ENCODE assay signal across 7 mouse cellular contexts in genomic region chr4:133600306-133600705, GRCm38 (mm10). TPM values are rescaled to one million over a fixed set of nuclear protein-coding genes. Genes with fewer than 3 reads are reported as not detected.
DNase-seq lines count a peak whose midpoint lies in the region; ATAC-seq and TF ChIP-seq lines count a peak whose summit lies in the region.

No protein-coding gene starts in this region.

- no peak for TF ChIP-seq POLR2A in lung, adult 2 months (IDR thresholded peaks at IDR 0.05; ENCODE audit: borderline replicate concordance, extremely low read depth, low read depth, low read length)
- no peak for TF ChIP-seq POLR2A in small intestine, adult 2 months (IDR thresholded peaks at IDR 0.05; ENCODE audit: low read depth, low read length)

- peak overlapping the region; percentile 59 for H3K4me3 ChIP-seq in lung, embryonic 16.5 days (ENCODE audit: low read length)
- no peak overlapping the region for H3K4me3 ChIP-seq in lung, adult 2 months (replicated peaks; ENCODE audit: extremely low read depth, low read depth, low read length)
- peak overlapping the region; percentile 45 for H3K4me3 ChIP-seq in forebrain, embryonic 11.5 days (ENCODE audit: low read depth, low read length)
- peak overlapping the region; percentile 67 for H3K4me3 ChIP-seq in limb, embryonic 10.5 days
- H3K4me3 ChIP-seq in small intestine, adult 2 months (ENCODE audit: low read depth, low read length) = peak overlapping the region; percentile 75

- H3K4me1 ChIP-seq in lung, embryonic 16.5 days (replicated peaks; ENCODE audit: control insufficient read depth, insufficient read depth, low read length) = peaks cover 10% of the 10 kb centered on the region
- peaks cover 6% of the 10 kb centered on the region for H3K4me1 ChIP-seq in lung, adult 2 months (ENCODE audit: control insufficient read depth, insufficient read depth, low read length)
- peaks cover 10% of the 10 kb centered on the region; the same call in 1 of the 2 replicates for H3K4me1 ChIP-seq in forebrain, embryonic 11.5 days (replicated peaks; ENCODE audit: control insufficient read depth, insufficient read depth, low read length)
- peaks cover 36% of the 10 kb centered on the region for H3K4me1 ChIP-seq in limb, embryonic 10.5 days
- H3K4me1 ChIP-seq in small intestine, adult 2 months (ENCODE audit: control insufficient read depth, insufficient read depth, insufficient read length, low read length) = no peaks in the 10 kb centered on the region; the same call in 1 of the 2 replicates

- 11% methylated on average over 9 of the region's 9 CpGs for WGBS in lung, embryonic 16.5 days
- WGBS in lung, adult 2 months = 12% methylated on average over 9 of the region's 9 CpGs
- 16% methylated on average over 9 of the region's 9 CpGs for WGBS in forebrain, embryonic 11.5 days
- 15% methylated on average over 9 of the region's 9 CpGs for WGBS in limb, embryonic 10.5 days
- WGBS in small intestine, adult 2 months = 7% methylated on average over 9 of the region's 9 CpGs

- H3K9me3 ChIP-seq in lung, embryonic 16.5 days (ENCODE audit: control insufficient read depth, low read length) = no peaks in the 10 kb centered on the region
- H3K9me3 ChIP-seq in forebrain, embryonic 11.5 days (ENCODE audit: control insufficient read depth, low read length) = no peaks in the 10 kb centered on the region
- no peaks in the 10 kb centered on the region for H3K9me3 ChIP-seq in limb, embryonic 10.5 days (replicated peaks)

- peak overlapping the region; percentile 65 for H3K9ac ChIP-seq in lung, embryonic 16.5 days (ENCODE audit: low read length)
- no peak overlapping the region; the same call in 1 of the 2 replicates for H3K9ac ChIP-seq in forebrain, embryonic 11.5 days (ENCODE audit: low read length)

- 0 out of 2 replicates have a peak overlapping the region, but pooled peaks have one; percentile 44 for H3K27ac ChIP-seq in lung, embryonic 16.5 days (ENCODE audit: low read length)
- H3K27ac ChIP-seq in forebrain, embryonic 11.5 days (ENCODE audit: low read depth, low read length) = no peak overlapping the region
- no peak overlapping the region for H3K27ac ChIP-seq in limb, embryonic 10.5 days
- peak overlapping the region; percentile 95 for H3K27ac ChIP-seq in small intestine, adult 2 months (ENCODE audit: insufficient read depth, low read depth, low read length)

- no peak for DNase-seq in lung, adult 2 months
- DNase-seq in forebrain, embryonic 11.5 days (ENCODE audit: low spot score) = no peak
- peak; percentile 47 for DNase-seq in limb, embryonic 10.5 days (ENCODE audit: low spot score)
- DNase-seq in adrenal gland, postnatal 36 days = no peak
- no peak for DNase-seq in cerebellum, adult 9-10 months

- no peak for ATAC-seq in lung, embryonic 16.5 days (ENCODE audit: low read depth)
- ATAC-seq in forebrain, embryonic 11.5 days (replicated peaks; ENCODE audit: low FRiP score) = no peak

- TF ChIP-seq CTCF in lung, adult 2 months (IDR thresholded peaks at IDR 0.05; ENCODE audit: insufficient read depth, low read length) = no peak
- TF ChIP-seq CTCF in small intestine, adult 2 months (IDR thresholded peaks at IDR 0.05; ENCODE audit: extremely low read depth, insufficient read length, insufficient replicate concordance, low read depth, low read length) = no peak

- H3K36me3 ChIP-seq in lung, embryonic 16.5 days (ENCODE audit: control insufficient read depth, insufficient read depth, low read length) = peaks cover 6% of the 10 kb centered on the region; the same call in 1 of the 2 replicates
- no peaks in the 10 kb centered on the region for H3K36me3 ChIP-seq in forebrain, embryonic 11.5 days (ENCODE audit: control insufficient read depth, insufficient read depth, low read length)
- H3K36me3 ChIP-seq in limb, embryonic 10.5 days = peaks cover 16% of the 10 kb centered on the region
- H3K36me3 ChIP-seq in small intestine, adult 2 months (ENCODE audit: control insufficient read depth, insufficient read depth, low read length) = peaks cover 11% of the 10 kb centered on the region; the same call in 1 of the 2 replicates

- peaks cover 13% of the 10 kb centered on the region for H3K27me3 ChIP-seq in lung, embryonic 16.5 days (ENCODE audit: control insufficient read depth, insufficient read depth, low read depth, low read length)
- peaks cover 38% of the 10 kb centered on the region for H3K27me3 ChIP-seq in forebrain, embryonic 11.5 days (ENCODE audit: control insufficient read depth, insufficient read depth, low read length)
- peaks cover 64% of the 10 kb centered on the region for H3K27me3 ChIP-seq in limb, embryonic 10.5 days (ENCODE audit: low read depth, poor library complexity, severe bottlenecking)
- H3K27me3 ChIP-seq in small intestine, adult 2 months (ENCODE audit: control insufficient read depth, insufficient read depth, low read length) = no peaks in the 10 kb centered on the region

- peak overlapping the region; percentile 82 for H3K4me2 ChIP-seq in lung, embryonic 16.5 days (ENCODE audit: low read depth, low read length)
- H3K4me2 ChIP-seq in forebrain, embryonic 11.5 days (ENCODE audit: low read depth, low read length, severe bottlenecking) = peak overlapping the region; percentile 81

RNA-seq across cellular contexts. Expression of gene Sfn, which starts 1.7 kb away (rescaled TPM):
- 21.6 and 29.3 TPM in 2 replicates for polyA plus RNA-seq in lung, embryonic 16.5 days (2015; fragmentation: Nextera tagmentation; extraction: Ambion mirVana)
- 13.0 and 107 TPM in 2 replicates for polyA plus RNA-seq in lung, adult 2 months (2012; rRNA removed)
- 11.6 and 15.7 TPM in 2 replicates for polyA plus RNA-seq in forebrain, embryonic 11.5 days (2014; fragmentation: Nextera tagmentation; extraction: Ambion mirVana)
- polyA plus RNA-seq in limb, embryonic 10.5 days (2016; fragmentation: Nextera tagmentation; extraction: Ambion mirVana) = 29.7 and 38.7 TPM in 2 replicates
- 175 and 423 TPM in 2 replicates for polyA plus RNA-seq in small intestine, adult 2 months (2012; rRNA removed)
- 1 to 10 TPM; 1.2 to 1.4 TPM for total RNA-seq in adrenal gland, postnatal 36 days (2021)

RNA-seq across cellular contexts. Expression of gene Gpn2, which starts 16.1 kb away (rescaled TPM):
- polyA plus RNA-seq in lung, embryonic 16.5 days (2015; fragmentation: Nextera tagmentation; extraction: Ambion mirVana) = 17.1 and 18.9 TPM in 2 replicates
- polyA plus RNA-seq in lung, adult 2 months (2012; rRNA removed) = 40.8 and 43.3 TPM in 2 replicates
- 28.6 and 31.8 TPM in 2 replicates for polyA plus RNA-seq in forebrain, embryonic 11.5 days (2014; fragmentation: Nextera tagmentation; extraction: Ambion mirVana)
- polyA plus RNA-seq in limb, embryonic 10.5 days (2016; fragmentation: Nextera tagmentation; extraction: Ambion mirVana) = 31.3 and 31.6 TPM in 2 replicates
- 40.7 and 77.8 TPM in 2 replicates for polyA plus RNA-seq in small intestine, adult 2 months (2012; rRNA removed)
- 10 to 100 TPM; 16.4 to 21.4 TPM for total RNA-seq in adrenal gland, postnatal 36 days (2021)

RNA-seq across cellular contexts. Expression of gene Gpatch3, which starts 25.8 kb away (rescaled TPM):
- 5.6 and 6.5 TPM in 2 replicates for polyA plus RNA-seq in lung, embryonic 16.5 days (2015; fragmentation: Nextera tagmentation; extraction: Ambion mirVana)
- polyA plus RNA-seq in lung, adult 2 months (2012; rRNA removed) = 5.0 and 5.2 TPM in 2 replicates
- polyA plus RNA-seq in forebrain, embryonic 11.5 days (2014; fragmentation: Nextera tagmentation; extraction: Ambion mirVana) = 9.2 and 9.3 TPM in 2 replicates
- polyA plus RNA-seq in limb, embryonic 10.5 days (2016; fragmentation: Nextera tagmentation; extraction: Ambion mirVana) = 12.9 and 14.0 TPM in 2 replicates
- 4.1 and 7.3 TPM in 2 replicates for polyA plus RNA-seq in small intestine, adult 2 months (2012; rRNA removed)
- total RNA-seq in adrenal gland, postnatal 36 days (2021) = 1 to 10 TPM; 4.8 to 5.7 TPM

RNA-seq across cellular contexts. Expression of gene Nr0b2, which starts 47.1 kb away (rescaled TPM):
- 0.57 and 0.62 TPM in 2 replicates for polyA plus RNA-seq in lung, embryonic 16.5 days (2015; fragmentation: Nextera tagmentation; extraction: Ambion mirVana)
- 0.36 and 0.54 TPM in 2 replicates for polyA plus RNA-seq in lung, adult 2 months (2012; rRNA removed)
- 0.16 TPM in 1 of 2 replicates, not detected in the other for polyA plus RNA-seq in forebrain, embryonic 11.5 days (2014; fragmentation: Nextera tagmentation; extraction: Ambion mirVana)
- 0.13 TPM in 1 of 2 replicates, not detected in the other for polyA plus RNA-seq in limb, embryonic 10.5 days (2016; fragmentation: Nextera tagmentation; extraction: Ambion mirVana)
- 1.8 and 23.0 TPM in 2 replicates for polyA plus RNA-seq in small intestine, adult 2 months (2012; rRNA removed)
- 10 to 100 TPM; 27.9 to 52.7 TPM for total RNA-seq in adrenal gland, postnatal 36 days (2021)

RNA-seq across cellular contexts. Expression of gene Zdhhc18, which starts 49.6 kb away (rescaled TPM):
- polyA plus RNA-seq in lung, embryonic 16.5 days (2015; fragmentation: Nextera tagmentation; extraction: Ambion mirVana) = 3.1 and 3.3 TPM in 2 replicates
- polyA plus RNA-seq in lung, adult 2 months (2012; rRNA removed) = 79.1 and 85.6 TPM in 2 replicates
- 4.8 and 6.3 TPM in 2 replicates for polyA plus RNA-seq in forebrain, embryonic 11.5 days (2014; fragmentation: Nextera tagmentation; extraction: Ambion mirVana)
- polyA plus RNA-seq in limb, embryonic 10.5 days (2016; fragmentation: Nextera tagmentation; extraction: Ambion mirVana) = 3.6 and 4.0 TPM in 2 replicates
- polyA plus RNA-seq in small intestine, adult 2 months (2012; rRNA removed) = 18.7 and 36.7 TPM in 2 replicates
- total RNA-seq in adrenal gland, postnatal 36 days (2021) = 10 to 100 TPM; 15.2 to 24.9 TPM

Comparison
In these comparisons a context has a peak if more than half of its experiments do, and no peak if none do; other contexts are left out.
1. H3K27ac ChIP-seq: peak in lung, embryonic 16.5 days (single experiment) and small intestine, adult 2 months (single experiment); none in forebrain, embryonic 11.5 days (single experiment) and limb, embryonic 10.5 days (single experiment).